Mouse (Mus musculus): Measurements from ENCODE around the gene Fancf. TPM values are rescaled to one million over a fixed set of nuclear protein-coding genes. Genes with fewer than 3 reads are reported as not detected.

Gene Fancf
- total and polyA plus RNA-seq, 3 experiments, result 3.7 to 6.2 (median 3.8) TPM

DNA sequence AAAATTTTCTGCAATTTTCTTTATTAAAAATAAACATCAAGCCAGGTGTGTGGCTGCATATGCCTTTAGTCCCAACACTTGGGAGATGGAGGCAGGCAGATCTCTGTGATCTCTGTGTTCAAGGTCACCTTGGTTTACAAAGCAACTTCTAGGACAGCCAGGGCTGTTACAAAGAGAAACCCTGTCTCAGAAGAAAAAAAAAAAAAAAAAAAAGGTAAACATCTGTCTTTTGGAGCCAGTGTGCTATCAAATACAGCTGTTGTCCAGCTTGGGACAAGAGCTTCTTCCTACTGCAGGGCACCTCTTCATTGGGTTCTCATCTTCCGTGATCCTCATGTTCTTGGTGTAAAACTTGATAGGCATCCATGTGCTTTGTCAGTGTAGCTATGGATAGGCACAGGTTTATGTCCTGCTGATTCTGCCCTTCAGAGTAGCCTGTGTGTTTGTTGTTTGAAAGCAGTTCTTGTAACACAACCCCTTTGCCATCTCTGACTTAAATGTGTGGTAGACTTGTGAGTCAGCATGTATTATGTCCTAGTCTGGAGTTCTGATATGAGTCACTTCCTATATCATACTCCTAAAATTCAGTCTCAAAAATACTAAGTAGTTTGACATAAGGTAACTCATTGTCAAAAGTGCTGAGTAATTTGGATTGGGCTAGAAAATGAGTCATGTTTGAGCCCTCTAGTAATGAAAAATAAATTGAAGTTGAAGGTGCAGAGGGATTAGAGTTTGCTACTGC lies 30.3 kb upstream of the Fancf start:
- Histone ChIP-seq H3K4me1 (ENCODE audit: control insufficient read depth in 1 of 2, insufficient read depth in 2 of 2) (peaks cover 0 to 8% of the 10 kb centered on the region in 2 experiments; a peak in 1 of 4 replicates), H3K4me3 (replicated peaks in 1 of 3; ENCODE audit: low read depth in 2 of 3, low read length in 2 of 3, poor library complexity in 1 of 3) (no peak overlapping the region), H3K9ac (ENCODE audit: insufficient read depth, low read depth) (no peak overlapping the region), H3K79me2 (replicated peaks; ENCODE audit: control insufficient read depth, extremely low read depth, insufficient read depth, poor library complexity, severe bottlenecking) (no peaks in the 10 kb centered on the region), H3K27me3 (replicated peaks) (no peaks in the 10 kb centered on the region), H3K27ac (ENCODE audit: insufficient read depth, low read depth) (no peak overlapping the region; the same call in 1 of the 2 replicates), H3K36me3 (replicated peaks in 1 of 2; ENCODE audit: control insufficient read depth in 1 of 2, insufficient read depth in 1 of 2, low read length in 1 of 2) (no peaks in the 10 kb centered on the region), H3K4me2 (ENCODE audit: insufficient read depth, low read depth, poor library complexity, severe bottlenecking) (no peak overlapping the region), H3K9me3 (replicated peaks; ENCODE audit: low read length) (peaks cover 5% of the 10 kb centered on the region)
- dilution Hi-C loops (cut with MboI; ENCODE audit: extremely low pct_ligation_motif_present, extremely low pct_unique_long_range_greater_than_20kb, low sequenced_read_pairs), result no loop called here
- peak; percentile 37 for DNase-seq (ENCODE audit: extremely low read depth)
- no peak for TF ChIP-seq USF2 (conservative IDR thresholded peaks at IDR 0.05; ENCODE audit: low read depth, low read length)
- no peak for TF ChIP-seq NELFE (IDR thresholded peaks at IDR 0.05; ENCODE audit: low read depth, low read length)
- TF ChIP-seq PAX5 (IDR thresholded peaks at IDR 0.05; ENCODE audit: low read length), result no peak
- no peak for TF ChIP-seq SMC3 (IDR thresholded peaks at IDR 0.05; ENCODE audit: low read depth, low read length)
- no peak for TF ChIP-seq USF1 (IDR thresholded peaks at IDR 0.05; ENCODE audit: low read depth, low read length)
- TF ChIP-seq MYC (IDR thresholded peaks at IDR 0.05; ENCODE audit: low read depth, low read length), result no peak
- no peak for TF ChIP-seq SIN3A (IDR thresholded peaks at IDR 0.05; ENCODE audit: low read length)
- no peak for TF ChIP-seq ZMIZ1 (IDR thresholded peaks at IDR 0.05; ENCODE audit: low read depth, low read length)
- TF ChIP-seq TCF12 (IDR thresholded peaks at IDR 0.05; ENCODE audit: low read depth, low read length), result no peak
- 0 out of 2 replicates have a peak, but pooled peaks have one; percentile 21 for TF ChIP-seq TBP (conservative IDR thresholded peaks at IDR 0.05; ENCODE audit: low read depth, low read length)
- TF ChIP-seq ETS1 (conservative IDR thresholded peaks at IDR 0.05; ENCODE audit: low read depth, low read length), result peak; percentile 47; the same call in 1 of the 2 replicates
- TF ChIP-seq HCFC1 (IDR thresholded peaks at IDR 0.05; ENCODE audit: low read depth, low read length), result no peak
- TF ChIP-seq RCOR1 (conservative IDR thresholded peaks at IDR 0.05; ENCODE audit: low read depth, low read length), result no peak
- peak; percentile 54; the same call in 1 of the 2 replicates for TF ChIP-seq MAFK (IDR thresholded peaks at IDR 0.05; ENCODE audit: insufficient replicate concordance, low read length)
- TF ChIP-seq EP300 (IDR thresholded peaks at IDR 0.05; ENCODE audit: low read length), result peak; percentile 72
- TF ChIP-seq ELF1 (IDR thresholded peaks at IDR 0.05; ENCODE audit: low read depth, low read length), result no peak
- TF ChIP-seq IRF4 (IDR thresholded peaks at IDR 0.05; ENCODE audit: low read depth, low read length), result peak; percentile 81
- TF ChIP-seq JUN (IDR thresholded peaks at IDR 0.05; ENCODE audit: insufficient read depth, low read depth, low read length), result peak; percentile 82
- TF ChIP-seq JUND (conservative IDR thresholded peaks at IDR 0.05; ENCODE audit: low read depth, low read length), result peak; percentile 95
- TF ChIP-seq CHD2 (IDR thresholded peaks at IDR 0.05; ENCODE audit: low read length), result no peak
- no peak for TF ChIP-seq NRF1 (IDR thresholded peaks at IDR 0.05; ENCODE audit: low read depth, low read length)
- in situ Hi-C loops (cut with MboI; ENCODE audit: low pct_ligation_motif_present, low pct_unique_long_range_greater_than_20kb, low sequenced_read_pairs), result no loop called here

Data from CH12.LX (cell line).